Mouse (Mus musculus): Measurements from ENCODE around the gene Fam83c.

GRCm38 (mm10) chr2:155837961-155838360, 3.3 kb upstream of the Fam83c start:
- TF ChIP-seq CTCF (conservative IDR thresholded peaks at IDR 0.05; ENCODE audit: low read length): no peak
- no peak for TF ChIP-seq NANOG (IDR thresholded peaks at IDR 0.05; ENCODE audit: borderline replicate concordance, low read length)

Measured in E14TG2a.4 (cell line).